Mouse (Mus musculus) C2C12 (cell line): Measurements from ENCODE around the gene Paqr5. TPM values are rescaled to one million over a fixed set of nuclear protein-coding genes. Genes with fewer than 3 reads are reported as not detected.

Experiments
- H3K27me3 ChIP-seq: one replicate; pipeline ENCODE4 v1.6.1; 2011; ENCODE audit not compliant: control insufficient read depth, insufficient read depth, insufficient read length
- H3K36me3 ChIP-seq: one replicate; pipeline ENCODE4 v1.6.1; 2011; ENCODE audit not compliant: control insufficient read depth, insufficient read depth
- H3K4me3 ChIP-seq: one replicate; pipeline ENCODE4 v1.5.1; 2011; ENCODE audit warnings: mild to moderate bottlenecking, control low read depth; ENCODE audit not compliant: poor library complexity, insufficient read depth, severe bottlenecking
- H3K79me2 ChIP-seq: one replicate; pipeline ENCODE4 v1.6.1; 2011; ENCODE audit not compliant: control insufficient read depth, insufficient read depth
- H3K79me3 ChIP-seq: one replicate; pipeline ENCODE4 v1.6.1; 2011; ENCODE audit warnings: low read depth, control low read depth
- H3ac ChIP-seq: one replicate; pipeline ENCODE3; 2011; ENCODE audit warnings: low read depth; ENCODE audit not compliant: control insufficient read depth, insufficient read length
- CEBPB ChIP-seq: IDR thresholded peaks from one replicate; pipeline ENCODE4 v1.6.1; 2011; ENCODE audit warnings: low read depth, mild to moderate bottlenecking, control low read depth, moderate library complexity
- CTCF ChIP-seq: IDR thresholded peaks from one replicate; pipeline ENCODE4 v1.5.1; 2011; ENCODE audit not compliant: control insufficient read depth, insufficient read depth, insufficient read length
- FOSL1 ChIP-seq: IDR thresholded peaks from one replicate; pipeline ENCODE4 v1.8.0; 2011; ENCODE audit warnings: mild to moderate bottlenecking, low read length; ENCODE audit not compliant: poor library complexity, insufficient read depth, severe bottlenecking
- MAX ChIP-seq: IDR thresholded peaks from one replicate; pipeline ENCODE4 v1.6.1; 2011; ENCODE audit warnings: mild to moderate bottlenecking, control low read depth
- MYOD1 ChIP-seq: IDR thresholded peaks from one replicate; pipeline ENCODE4 v1.6.1; 2011; ENCODE audit warnings: low read depth; ENCODE audit not compliant: control insufficient read depth, insufficient read length
- MYOG ChIP-seq: IDR thresholded peaks from one replicate; pipeline ENCODE4 v1.6.1; 2011; ENCODE audit not compliant: control insufficient read depth, insufficient read length; ENCODE audit errors: extremely low read depth
- USF1 ChIP-seq: IDR thresholded peaks from one replicate; pipeline ENCODE4 v1.6.1; 2011; ENCODE audit warnings: low read depth, mild to moderate bottlenecking, control low read depth, moderate library complexity
- polyA plus RNA-seq: library from polyadenylated mRNA; unstranded; fragments of >200 nt; fragmentation: generic; extraction: Trizol; gene quantifications from one replicate; pipeline ENCODE4 v1.2.1, GENCODE M21; 2012; ENCODE audit warnings: missing spikeins

Gene Paqr5
- polyA plus RNA-seq, 1 experiment, result 0.04 TPM

DNA sequence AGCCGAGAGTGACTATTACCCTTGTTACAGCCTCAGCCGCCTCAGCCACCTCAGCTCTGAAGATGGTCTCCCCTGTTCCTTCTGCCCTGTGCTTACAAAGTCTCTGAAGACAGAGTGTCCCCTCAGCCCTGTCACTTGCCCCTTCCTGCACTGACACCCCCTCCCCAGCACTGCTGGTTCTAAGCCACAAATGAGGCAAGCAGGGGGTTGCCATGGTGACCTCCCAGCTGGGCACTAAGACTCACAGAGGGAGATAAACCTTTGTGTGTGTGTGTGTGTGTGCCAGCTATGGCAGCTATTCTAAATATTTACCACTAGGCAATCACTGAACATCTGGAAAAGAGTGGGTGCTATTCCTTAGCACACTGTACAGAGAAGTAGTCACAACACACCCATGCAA lies 23.0 kb downstream of the Paqr5 start:
- Histone ChIP-seq H3ac (no peak overlapping the region), H3K79me3 (no peaks in the 10 kb centered on the region), H3K27me3 (peaks cover 27% of the 10 kb centered on the region), H3K36me3 (no peaks in the 10 kb centered on the region), H3K79me2 (no peaks in the 10 kb centered on the region), H3K4me3 (no peak overlapping the region)
- TF ChIP-seq CEBPB (no peak), MYOD1 (no peak), MAX (no peak), MYOG (no peak), USF1 (no peak), FOSL1 (no peak), CTCF (no peak)

DNA sequence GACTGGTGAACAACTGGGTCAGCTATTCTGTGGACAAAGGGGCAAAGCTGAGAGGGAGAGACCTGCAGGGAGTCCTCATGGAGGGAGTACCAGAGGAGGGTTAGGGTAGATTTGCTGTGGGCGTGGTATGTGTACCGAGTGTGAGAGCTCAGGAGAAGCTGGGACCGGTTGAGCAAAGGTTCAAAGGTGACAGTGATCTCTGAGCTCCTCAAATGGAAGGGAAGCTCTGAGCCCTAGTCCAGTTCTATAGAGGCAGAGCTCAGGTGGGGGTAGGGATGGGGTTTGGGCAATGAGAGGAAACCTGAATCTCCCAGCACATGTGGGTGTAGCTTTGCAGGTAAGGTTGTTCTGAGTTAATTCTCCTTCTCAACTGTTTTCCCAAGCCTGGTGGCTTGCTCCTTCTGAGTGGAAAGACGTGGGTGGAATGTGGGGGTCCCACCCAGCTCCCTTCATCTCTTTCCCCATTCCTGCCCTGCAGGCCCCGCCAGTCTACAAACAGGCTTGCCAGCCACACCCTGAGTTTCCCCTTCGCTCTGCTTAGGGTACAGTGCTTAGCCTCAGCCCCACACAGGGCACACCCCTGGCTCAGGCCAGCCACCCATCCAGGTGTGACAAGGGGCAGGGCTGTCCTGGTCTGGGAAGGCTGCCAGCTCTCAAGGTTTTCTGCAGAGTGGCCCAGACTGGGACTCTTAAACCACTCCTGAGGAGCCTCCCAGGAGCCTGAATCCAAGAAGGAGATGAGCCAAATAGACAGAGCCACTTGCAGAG lies 26.8 kb downstream of the Paqr5 start:
- Histone ChIP-seq H3K27me3 (peaks cover 25% of the 10 kb centered on the region), H3K4me3 (no peak overlapping the region), H3K79me3 (no peaks in the 10 kb centered on the region), H3K36me3 (no peaks in the 10 kb centered on the region), H3K79me2 (no peaks in the 10 kb centered on the region), H3ac (no peak overlapping the region)
- TF ChIP-seq MAX, result no peak
- no peak for TF ChIP-seq MYOD1
- TF ChIP-seq CTCF, result no peak
- no peak for TF ChIP-seq MYOG
- TF ChIP-seq FOSL1, result no peak
- TF ChIP-seq USF1, result no peak
- TF ChIP-seq CEBPB, result no peak

- TF ChIP-seq MYOD1 (no peak), MYOG (no peak), MAX (no peak), CEBPB (no peak), USF1 (no peak)
- H3K4me3 ChIP-seq, result no peak overlapping the region
- no peak overlapping the region for H3ac ChIP-seq
- H3K36me3 ChIP-seq, result no peaks in the 10 kb centered on the region
- H3K79me2 ChIP-seq, result no peaks in the 10 kb centered on the region
- H3K27me3 ChIP-seq, result peaks cover 24% of the 10 kb centered on the region
- no peaks in the 10 kb centered on the region for H3K79me3 ChIP-seq
Observed at GRCm38 (mm10) chr9:61997860-61998259, 28.8 kb downstream of the Paqr5 start.

DNA sequence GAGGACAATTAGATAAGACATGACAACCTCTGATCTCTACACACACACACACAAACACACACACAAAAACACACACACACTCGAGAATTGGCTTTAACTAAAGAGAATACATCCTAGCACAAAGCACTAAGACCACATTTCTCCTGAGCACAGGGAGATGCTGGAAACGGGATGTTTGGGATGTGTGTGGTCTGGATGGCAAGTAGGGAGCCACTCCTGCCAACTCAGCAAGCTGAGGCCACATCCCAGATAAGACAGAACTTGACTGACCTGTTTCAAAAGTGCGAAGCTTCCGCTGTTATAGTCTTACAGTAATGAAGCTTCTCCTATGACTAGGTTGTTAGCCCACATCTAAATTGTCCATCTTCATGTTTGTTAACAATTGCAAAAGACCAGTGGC lies 35.5 kb downstream of the Paqr5 start:
- TF ChIP-seq CTCF (no peak), FOSL1 (no peak), MYOG (no peak), MAX (no peak), MYOD1 (no peak), CEBPB (no peak), USF1 (no peak)
- Histone ChIP-seq H3K79me2 (no peaks in the 10 kb centered on the region), H3K36me3 (no peaks in the 10 kb centered on the region), H3K79me3 (no peaks in the 10 kb centered on the region), H3K4me3 (no peak overlapping the region), H3ac (no peak overlapping the region), H3K27me3 (peaks cover 4% of the 10 kb centered on the region)

DNA sequence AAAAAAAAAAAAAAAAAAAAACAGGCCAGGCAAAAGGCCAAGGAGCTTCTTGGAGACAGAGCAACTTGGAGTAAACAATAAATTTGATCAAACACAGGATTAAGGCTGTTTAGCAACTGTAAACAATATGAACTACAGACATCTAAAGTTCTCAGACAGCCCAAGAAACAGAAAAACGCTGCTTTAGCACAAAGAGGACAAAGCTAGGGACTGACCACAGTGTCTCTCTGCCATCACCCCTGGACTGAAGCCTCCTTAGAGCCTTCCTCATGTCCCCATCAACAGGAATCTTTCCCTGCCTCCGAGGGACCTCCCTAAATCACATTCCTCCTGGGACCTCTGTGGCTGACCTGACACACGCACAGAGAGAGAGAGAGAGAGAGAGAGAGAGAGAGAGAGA lies 35.9 kb downstream of the Paqr5 start:
- no peaks in the 10 kb centered on the region for H3K79me2 ChIP-seq
- no peaks in the 10 kb centered on the region for H3K79me3 ChIP-seq
- H3K4me3 ChIP-seq, result no peak overlapping the region
- TF ChIP-seq MYOD1, result no peak
- no peak for TF ChIP-seq CEBPB
- TF ChIP-seq FOSL1, result no peak
- no peak for TF ChIP-seq MYOG
- no peak for TF ChIP-seq CTCF
- TF ChIP-seq MAX, result no peak
- TF ChIP-seq USF1, result no peak
- peaks cover 4% of the 10 kb centered on the region for H3K27me3 ChIP-seq
- H3K36me3 ChIP-seq, result no peaks in the 10 kb centered on the region
- H3ac ChIP-seq, result no peak overlapping the region

- Histone ChIP-seq H3K36me3 (no peaks in the 10 kb centered on the region), H3K4me3 (no peak overlapping the region), H3K79me2 (no peaks in the 10 kb centered on the region), H3K27me3 (no peaks in the 10 kb centered on the region), H3ac (no peak overlapping the region), H3K79me3 (no peaks in the 10 kb centered on the region)
- no peak for TF ChIP-seq MYOG
- TF ChIP-seq USF1, result no peak
- no peak for TF ChIP-seq CTCF
- no peak for TF ChIP-seq FOSL1
- TF ChIP-seq MYOD1, result no peak
- TF ChIP-seq MAX, result no peak
- no peak for TF ChIP-seq CEBPB
Observed at GRCm38 (mm10) chr9:61986055-61986454, 40.6 kb downstream of the Paqr5 start.
